Mouse (Mus musculus): ENCODE data around the gene Dennd1a.

The Dennd1a gene

DNA sequence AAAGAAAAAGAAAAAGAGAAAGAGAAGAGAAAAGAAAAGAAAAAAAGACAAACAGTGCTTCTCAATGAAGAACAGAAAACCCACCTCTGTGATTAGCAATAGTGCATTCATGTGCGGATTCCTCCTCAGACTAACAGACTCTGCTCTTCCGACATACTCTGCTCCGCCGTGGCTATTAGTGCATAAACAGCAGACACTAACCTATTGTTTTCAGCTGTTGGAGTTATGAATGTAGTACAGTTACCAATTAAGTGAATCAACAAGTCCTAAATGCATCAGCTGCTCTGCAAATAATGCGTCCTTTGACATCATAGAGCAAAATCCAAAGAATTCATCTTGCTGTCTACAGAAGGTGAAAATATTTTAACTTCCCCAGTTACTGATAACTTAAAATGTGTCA lies 121.2 kb downstream of the Dennd1a start:
- in situ Hi-C loops (cut with MboI, MseI), result no loop called here

DNA sequence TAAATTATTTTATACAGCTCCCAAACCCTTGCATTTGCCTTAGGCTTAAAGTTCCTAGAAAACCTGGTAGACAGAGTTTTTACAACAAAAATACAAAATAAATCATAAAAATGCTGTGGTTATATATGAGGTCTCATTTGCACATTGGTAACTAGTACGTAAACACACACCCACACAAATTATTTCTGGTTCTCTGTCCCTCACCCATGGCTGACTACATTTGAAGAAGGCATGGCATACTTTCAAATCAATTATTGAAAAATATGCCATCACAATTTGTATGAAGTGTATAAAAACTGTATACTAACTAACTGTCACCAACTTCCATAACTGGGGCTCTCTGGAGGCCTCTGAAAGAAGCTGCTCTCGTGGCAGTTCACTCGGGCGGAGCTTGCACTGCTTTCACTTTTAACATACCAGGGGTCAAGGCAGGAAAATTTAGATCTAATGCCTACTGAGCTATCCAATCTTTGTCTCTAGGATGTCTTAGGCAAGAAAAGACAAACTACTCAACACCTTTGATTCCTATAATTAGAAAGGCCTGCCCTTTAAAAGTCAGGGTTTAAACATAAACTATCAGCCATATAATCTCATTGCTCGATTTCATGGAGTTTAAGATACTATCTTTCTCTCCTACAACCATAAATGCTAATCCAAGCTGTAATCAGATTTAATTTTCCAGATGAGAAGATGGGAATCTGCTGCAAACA lies 122.7 kb downstream of the Dennd1a start:
- in situ Hi-C loops (cut with MboI, MseI), result no loop called here

DNA sequence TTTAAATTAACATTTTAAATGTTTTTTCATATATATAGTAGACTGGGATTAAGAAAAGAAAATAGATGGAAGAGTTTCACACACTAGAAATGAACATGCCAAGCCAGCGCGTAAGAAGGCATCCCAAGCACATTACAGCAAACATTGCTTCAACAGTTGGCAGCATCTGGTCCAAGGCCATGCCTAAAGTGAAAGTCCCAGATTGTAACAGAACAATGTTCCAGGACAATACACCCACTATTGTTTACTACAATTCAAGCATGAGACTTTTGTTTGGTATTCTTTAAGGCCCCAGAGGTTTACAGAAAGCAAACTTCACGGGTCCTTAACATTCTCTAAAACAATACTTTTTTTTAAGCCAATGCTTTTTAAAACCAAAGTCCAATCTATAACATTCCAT lies 124.7 kb downstream of the Dennd1a start:
- in situ Hi-C loops (cut with MboI, MseI), result no loop called here

DNA sequence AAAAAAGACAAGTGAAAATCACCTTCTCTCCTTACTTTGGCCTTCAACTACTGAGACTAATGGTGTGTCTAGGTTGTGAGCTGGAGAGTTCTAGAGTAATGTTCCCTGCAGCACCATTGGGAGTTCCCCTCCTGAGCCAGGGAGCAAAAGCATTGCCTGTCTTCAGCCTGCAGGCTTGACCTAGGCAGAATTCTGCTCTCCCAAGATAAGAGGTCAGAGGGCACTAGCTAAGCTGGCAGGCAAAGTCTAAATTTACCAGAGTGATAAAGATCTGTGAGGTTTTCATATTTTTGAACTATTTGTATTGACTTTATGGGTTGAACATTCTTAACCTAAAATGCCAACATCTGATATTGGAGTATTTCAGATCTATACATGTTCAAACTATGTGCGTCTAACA lies 125.7 kb downstream of the Dennd1a start:
- in situ Hi-C loops (cut with MboI, MseI), result no loop called here

DNA sequence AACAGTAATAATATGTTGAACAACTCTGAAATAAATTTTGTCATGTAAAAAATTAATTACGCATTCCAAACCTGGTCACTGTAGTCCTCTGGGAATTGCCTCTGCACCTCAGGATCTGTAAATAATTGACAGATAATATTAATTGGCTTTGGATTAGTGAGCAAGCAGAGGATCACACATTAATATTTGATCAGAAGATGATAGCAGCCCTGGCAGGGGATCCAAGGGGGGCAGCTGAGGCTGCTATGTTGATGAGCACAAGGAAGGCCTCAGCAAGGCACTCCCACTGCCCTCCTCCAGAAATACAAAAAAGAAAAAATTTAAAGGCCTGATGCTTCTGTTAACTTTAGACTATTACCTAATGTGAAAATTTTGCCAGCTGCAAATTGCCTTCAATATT lies 127.5 kb downstream of the Dennd1a start:
- in situ Hi-C loops (cut with MboI, MseI), result no loop called here

DNA sequence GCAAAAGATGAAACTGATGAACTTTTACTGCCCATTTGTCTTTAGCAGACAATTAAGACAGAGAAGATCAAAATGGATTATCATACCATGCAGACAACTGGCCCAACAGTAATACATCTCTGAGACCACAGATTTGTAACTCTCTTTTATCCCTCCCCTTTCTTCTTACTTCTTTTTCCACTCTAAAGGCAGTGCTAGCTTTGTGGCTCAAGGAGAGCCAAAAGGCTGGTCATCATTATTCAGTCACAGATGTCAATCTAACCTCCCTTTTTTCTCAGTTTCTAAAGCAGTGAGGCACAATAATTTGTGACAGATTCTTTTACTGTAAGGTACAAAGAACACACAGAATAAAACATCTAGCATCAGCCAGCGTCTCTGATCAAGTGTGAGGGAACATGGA lies 130.2 kb downstream of the Dennd1a start:
- in situ Hi-C loops (cut with MboI, MseI), result no loop called here

DNA sequence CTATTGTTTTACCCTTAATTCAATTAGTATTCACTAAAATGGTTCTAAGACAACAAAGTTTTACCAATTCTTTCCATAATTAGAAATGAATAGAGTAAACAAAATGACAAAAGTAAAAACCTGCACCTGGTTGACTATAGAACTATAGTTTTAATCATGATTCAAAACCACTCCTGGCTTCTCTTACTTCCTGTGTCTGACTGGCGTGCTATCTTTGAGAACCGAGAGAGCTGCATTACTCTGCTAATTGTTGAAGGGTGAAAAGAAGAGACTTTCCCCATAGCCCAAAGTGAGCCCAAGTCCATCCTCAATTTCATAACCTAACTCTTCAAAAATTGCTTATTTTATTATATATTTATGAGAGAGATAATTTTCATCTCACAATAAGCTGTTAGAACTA lies 131.2 kb downstream of the Dennd1a start:
- in situ Hi-C loops (cut with MboI, MseI), result no loop called here

DNA sequence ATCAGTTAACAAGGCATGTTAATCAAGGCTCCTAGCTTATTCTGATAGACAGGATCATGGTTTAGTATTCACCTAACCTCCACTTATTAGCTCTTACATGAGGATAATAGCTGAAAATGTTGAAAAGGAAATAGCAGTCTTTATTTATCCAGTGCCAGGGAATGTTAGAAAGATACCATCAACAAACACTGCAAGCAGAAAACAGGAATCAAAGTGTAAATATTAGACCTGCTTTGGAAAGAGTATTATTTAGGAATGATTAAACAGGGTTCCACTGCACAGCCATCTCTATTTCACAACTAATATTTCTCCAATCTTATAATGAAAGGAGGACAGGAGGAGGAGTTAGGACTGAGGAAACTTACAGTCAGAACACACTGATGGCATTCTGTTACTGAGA lies 142.4 kb downstream of the Dennd1a start:
- in situ Hi-C loops (cut with MboI, MseI), result no loop called here

DNA sequence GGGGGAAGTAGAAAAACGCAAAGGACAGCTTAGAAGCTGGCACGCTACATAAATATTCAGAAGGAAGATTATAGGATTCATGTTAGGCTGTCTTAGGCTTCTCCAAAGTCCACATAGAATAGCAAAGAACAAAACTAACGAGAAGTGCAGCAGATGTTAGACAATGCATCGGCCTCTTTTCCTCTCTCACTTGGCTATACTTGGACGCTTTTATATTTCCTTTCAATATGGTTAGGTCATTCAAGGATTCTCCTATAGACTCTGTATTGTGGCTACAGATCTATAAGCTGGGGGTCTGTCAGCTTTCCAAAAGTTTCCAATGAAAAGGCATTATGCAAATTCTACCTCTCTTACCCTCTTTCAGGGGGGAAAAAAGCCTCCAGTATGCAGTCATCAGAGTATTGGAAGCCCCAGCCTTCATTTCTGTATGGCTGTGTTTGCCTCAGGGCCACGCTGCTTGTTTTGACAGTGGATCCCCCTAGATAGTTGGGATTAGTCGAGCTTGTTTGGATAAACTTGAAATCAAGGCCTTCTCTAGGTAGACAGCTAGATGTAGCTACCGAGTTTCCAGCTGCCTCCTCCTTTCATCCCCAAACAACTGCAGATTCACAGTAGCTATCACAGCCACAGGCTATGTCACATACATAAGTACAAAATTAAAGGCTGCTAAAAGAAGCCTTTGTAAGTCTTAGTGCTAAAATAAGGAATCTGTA lies 143.0 kb downstream of the Dennd1a start:
- in situ Hi-C loops (cut with MboI, MseI), result no loop called here

DNA sequence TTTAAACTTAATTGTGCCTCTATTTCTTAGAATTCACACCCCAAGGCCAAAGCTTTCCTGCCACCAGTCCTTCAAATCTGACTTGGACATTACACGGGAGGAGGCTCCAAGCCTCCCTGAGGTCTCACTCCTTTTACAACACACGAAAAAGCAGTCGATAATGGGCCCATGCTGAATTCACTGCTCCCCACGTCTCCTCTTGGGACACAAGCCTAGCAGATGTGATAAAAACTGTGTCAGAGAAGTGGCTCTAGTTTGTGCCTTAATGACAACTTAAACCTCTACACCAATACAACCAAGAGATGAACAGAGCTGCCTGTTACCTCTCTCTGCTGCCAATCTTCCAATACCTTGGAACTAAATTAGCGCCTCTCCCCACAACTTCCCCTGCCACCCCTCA lies 144.3 kb downstream of the Dennd1a start:
- in situ Hi-C loops (cut with MboI, MseI), result no loop called here

DNA sequence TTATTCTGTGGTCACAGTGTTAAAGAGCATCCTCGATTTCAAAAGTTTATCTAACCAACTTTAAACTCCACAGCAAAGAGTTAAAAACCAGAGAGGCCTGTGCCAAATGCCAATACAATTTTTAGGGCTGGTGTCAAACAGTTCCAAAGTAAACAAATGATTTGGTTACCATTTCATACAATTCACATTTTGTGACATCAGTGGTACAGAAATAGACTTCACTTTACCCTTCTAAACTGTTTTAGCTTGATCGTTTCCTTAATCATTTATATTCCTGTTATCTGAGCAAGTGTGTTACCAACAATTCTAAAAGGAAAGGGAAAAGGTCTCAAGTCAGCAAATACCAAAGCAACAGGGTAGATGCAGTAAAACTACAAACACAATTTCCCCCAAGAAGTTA lies 145.0 kb downstream of the Dennd1a start:
- in situ Hi-C loops (cut with MboI, MseI), result no loop called here

DNA sequence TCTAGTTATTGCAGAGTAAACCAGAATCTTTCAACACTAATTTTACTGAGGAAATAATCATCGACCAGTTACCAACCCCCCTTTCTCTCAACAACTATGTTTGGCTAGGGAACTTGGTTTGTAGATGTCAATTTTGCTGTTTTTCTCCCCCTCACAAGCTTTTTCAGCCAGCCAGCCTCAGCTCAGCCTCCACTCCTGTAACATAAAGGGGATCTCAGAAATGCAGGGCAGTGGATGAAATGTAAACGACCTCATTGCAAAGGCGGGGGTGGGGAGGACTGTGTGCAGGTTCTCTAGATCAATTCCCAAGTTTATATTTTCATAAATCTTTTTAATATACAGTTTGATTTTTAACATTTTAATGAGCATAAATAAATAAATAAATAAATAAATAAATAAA lies 147.7 kb downstream of the Dennd1a start:
- in situ Hi-C loops (cut with MboI, MseI), result no loop called here

DNA sequence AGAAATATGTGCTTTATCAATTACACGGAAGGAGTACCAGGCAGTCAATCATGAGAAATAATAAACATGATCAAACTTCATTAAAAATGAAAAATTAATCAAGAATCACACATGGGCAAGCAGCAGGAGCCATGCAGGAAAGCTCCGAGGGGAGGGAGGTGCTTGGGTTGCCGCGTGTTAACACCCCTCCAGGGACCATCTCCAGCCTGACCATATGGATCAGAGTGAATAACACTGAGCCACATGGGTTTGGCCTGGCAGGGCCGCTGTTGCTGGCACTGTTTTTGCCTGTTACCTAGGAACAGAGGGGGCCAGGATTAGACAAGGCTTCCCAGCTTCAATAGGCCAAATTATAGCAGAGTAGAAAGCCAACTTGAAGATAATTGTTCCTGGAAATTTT lies 150.1 kb downstream of the Dennd1a start:
- in situ Hi-C loops (cut with MboI, MseI), result no loop called here

DNA sequence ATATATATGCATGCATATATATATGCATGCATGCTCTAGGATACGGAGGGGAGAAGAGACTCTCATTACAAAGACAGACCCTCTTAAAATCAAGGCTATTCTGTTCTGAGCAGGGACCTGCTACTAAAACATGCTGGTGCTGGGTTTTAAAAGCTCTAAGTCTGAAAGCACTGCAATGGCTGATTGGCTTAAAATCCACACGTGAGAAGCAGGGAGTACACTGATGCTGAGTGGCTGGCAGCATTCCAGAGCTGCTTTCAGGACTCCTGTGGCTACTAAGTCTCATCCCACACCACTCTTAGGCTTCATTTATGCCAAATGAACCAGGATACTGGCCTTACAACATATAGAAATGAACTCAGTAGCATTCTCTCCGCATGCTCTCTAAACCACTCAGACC lies 151.8 kb downstream of the Dennd1a start:
- in situ Hi-C loops (cut with MboI, MseI), result no loop called here

DNA sequence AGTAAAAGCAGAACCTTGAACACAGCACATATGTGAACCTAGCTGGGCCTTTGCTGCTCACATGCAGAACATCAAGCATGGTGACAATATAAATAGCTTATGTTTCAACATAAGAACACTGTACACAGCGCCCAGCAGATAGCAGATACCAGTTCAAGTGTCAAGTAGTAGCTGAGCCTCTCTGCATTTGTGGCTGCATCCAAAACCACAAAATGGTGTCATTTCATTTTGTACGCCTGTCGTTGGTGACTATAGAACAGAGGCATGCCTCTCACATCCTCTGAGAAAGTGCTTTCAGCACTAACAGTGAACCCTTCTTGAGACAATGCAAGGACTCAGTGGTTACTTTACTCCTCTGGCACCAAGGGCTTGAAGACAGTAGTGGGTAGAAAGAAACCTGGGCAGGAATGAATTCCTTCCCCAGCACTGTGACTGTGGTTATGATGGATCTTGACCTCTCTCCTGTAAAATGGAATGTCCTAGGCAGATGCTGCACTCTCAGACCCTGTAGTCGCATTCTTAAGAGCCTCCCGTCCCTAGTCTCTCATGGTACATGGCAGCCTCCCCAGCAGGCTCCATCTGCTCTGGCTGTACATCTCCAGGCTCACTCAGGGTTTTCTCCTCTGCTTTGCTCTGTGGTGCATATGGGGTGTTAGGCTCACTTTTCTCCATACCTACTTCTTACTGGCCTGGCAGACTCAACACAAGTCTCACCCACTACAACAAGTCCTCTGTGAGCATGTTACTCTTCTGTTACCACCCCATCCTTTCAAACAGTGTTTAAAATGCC lies 154.0 kb downstream of the Dennd1a start:
- in situ Hi-C loops (cut with MboI, MseI), result no loop called here

DNA sequence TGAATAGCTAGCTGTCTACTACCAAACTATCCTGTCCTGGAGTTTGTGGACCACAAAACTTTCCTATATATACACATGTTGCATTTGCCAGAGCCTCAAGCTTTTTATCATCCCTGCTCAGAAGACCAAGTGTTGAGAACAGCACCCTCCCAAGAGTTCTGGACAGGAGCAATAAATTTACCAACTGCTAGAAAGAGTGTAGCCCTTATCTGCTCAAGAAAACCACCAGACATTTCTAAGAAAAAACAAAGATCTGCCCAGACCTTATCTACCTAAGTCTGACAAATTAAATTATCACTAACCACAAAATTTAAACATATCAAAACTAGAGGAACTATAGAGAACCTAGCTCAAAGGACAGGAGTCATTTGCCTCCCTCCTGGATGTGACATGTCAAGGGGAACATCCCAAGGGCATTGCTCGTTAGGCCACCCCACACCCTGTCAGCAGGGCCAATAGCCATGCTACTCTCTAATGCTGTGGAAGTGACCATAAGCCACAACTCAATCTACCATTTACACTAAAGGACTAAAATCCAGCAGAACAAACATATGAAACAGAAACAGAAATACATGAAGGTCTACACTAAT lies 154.9 kb downstream of the Dennd1a start:
- in situ Hi-C loops (cut with MboI, MseI), result no loop called here

DNA sequence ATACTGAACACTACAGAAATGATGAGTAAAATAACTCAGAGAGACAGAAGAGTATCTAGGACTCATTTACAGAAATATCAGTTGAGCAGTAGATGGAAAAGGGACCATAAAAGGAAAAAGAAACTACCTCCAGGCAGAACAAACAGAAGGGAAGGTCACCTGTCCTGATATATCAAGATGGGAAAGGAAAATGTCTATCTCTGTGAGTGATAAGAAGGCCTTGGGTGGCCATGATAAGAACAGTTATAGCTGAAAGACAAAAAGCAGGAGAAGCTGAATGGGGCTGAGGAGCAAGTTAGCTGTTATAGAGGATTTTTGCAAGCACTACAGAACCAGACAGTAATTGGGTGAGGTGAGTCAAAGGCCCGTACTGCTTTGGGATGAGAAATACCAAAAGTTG lies 155.7 kb downstream of the Dennd1a start:
- in situ Hi-C loops (cut with MboI, MseI), result no loop called here

DNA sequence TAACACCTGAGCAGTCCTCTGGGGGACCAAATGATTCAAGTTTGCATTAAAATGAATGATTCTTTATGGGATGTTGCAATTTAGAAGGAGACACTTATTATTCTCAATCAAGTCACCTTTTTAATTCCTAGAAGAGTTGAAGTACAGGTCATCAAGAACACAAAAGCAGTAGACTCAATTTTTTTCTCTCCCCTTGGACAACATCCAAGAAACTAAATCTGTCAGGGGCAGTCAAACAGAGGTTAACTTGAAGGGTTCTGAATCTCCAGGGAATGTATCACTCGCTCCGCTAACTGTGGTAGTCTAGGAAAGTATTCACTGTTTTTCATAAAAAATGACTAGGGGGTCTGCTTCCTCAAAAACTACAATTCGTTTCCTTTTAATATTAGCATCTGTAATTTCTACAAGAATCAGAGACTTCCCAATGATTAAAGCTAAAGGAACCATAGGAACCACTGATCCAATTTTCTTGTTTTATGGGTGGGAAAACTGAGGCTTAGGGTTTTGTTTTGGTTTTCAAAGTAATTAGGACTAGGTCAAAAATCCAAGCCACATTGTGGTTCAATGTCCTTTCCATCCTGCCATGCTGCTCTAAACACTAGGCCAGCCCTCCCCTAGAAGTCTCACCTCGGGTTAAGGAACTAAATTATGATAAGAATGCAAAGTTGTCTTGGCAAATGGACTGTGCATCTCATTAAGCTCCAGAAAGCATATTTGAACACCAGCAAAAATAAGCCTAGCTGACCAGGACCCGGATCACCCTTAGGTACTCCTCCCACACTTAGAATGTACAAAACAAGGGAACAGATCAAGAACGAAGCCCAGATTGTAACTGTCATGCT lies 157.0 kb downstream of the Dennd1a start:
- in situ Hi-C loops (cut with MboI, MseI), result no loop called here

DNA sequence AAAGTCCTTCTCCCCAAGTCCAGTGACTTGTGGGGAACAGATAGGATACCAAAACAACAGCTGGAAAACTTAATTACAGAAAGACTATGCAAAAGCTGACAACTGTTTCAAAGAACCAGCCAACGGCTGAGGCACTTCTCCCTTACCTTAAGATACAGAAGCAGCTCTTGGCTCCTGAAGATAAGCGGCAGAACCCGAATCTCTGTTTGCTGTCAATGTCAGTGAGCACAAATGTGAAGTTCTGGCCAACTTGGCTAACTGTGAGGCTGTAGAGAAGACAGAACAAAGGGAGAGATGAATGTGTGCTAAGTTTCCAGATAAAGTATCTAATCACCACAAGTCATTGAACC lies 160.8 kb downstream of the Dennd1a start:
- in situ Hi-C loops (cut with MboI, MseI), result no loop called here

DNA sequence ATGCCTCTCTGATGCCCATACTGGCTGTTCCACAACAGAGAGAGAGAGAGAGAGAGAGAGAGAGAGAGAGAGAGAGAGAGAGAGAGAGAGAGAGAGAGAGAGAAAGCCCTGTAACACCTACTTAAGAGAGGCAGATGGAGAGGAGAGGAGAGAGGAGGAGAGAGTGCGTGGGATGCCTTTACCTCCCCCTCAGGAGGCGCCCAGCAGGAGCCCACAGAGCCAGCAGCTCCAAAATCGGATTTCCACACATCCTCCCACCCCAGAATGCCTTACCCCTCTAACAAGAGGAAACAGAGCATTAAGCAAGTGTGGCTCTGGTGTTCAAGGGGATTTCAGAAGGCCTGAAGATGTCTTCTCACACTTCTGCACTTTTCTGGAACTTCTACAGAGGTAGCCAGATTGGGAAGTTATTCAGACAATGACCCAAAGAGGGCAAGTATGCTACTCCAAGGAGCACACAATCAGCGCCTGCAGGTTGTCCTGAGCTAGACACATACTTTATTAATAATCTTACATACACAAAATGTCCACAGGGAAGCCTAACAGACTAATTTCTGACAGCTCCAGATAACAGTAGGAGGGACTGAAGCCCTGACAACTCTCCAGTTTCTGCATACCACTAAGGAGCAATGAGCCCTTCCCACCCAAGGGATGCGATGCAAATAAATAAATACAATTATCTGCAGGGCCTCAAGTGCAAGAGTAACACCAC lies 161.4 kb downstream of the Dennd1a start:
- in situ Hi-C loops (cut with MboI, MseI), result no loop called here

DNA sequence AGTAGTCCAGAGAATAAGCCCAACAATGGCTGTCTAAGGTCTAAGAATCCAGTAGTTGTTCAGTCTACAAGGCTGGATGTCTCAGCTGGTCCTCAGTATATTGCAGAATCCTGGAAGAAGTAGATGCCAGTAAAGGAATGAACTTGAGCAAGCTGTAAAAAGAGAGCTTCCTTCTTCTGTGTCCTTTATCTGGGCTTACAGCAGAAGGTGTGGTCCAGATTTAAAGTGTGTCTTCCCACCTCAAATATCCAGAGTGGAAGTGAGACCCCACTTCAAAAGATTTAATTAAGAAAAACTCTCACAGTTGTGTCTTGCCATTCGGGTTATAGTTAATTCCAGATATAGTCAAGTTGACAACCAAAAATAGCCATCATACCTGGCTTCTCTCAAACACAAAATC lies 162.5 kb downstream of the Dennd1a start:
- in situ Hi-C loops (cut with MboI, MseI), result no loop called here
